Mouse (Mus musculus) heart, postnatal 10 days (tissue): ENCODE measurements around the gene Btg1. TPM values are rescaled to one million over a fixed set of nuclear protein-coding genes. Genes with fewer than 3 reads are reported as not detected.
A peak's percentile ranks its signal among the peaks of the same experiment; 100 is the strongest.

Source experiments
- DNase-seq, 2 experiments: peaks; one replicate each; pipeline ENCODE4 v3.0.0; 2021
- intact Hi-C: fragments of 180-260 bp; cut with DNase I; formaldehyde crosslinking; loops from one replicate; pipeline ENCODE4 v1.15.1; 2025
- total RNA-seq, 2 experiments: library from RNA; stranded (reverse); gene quantifications; 2 replicates each; pipeline ENCODE4 v1.2.3; 2021

Gene Btg1
- total RNA-seq, result 10 to 100 TPM; 55.0 to 81.0 TPM

DNA sequence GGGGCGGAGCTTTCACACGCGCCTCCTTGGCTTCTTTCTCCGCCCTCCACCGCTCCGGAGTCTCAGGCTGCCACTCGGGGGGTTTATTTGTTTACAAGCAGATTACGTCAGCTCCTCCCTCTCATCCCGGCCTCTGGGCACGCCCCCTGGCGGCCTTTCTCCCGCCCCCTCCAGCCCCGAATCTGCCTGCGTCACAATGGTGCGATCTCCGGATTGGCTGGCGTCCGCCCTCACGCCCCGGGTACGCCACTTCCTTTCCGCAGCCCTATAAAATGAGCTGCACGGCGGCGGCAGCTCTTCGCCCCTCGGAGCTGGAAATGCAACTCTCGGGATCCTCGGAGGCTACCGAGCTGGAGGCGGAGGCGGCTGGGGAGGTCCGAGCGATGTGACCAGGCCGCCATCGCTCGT, at the start of gene Btg1:
Gene Btg1 (plus strand): TSS at position 298 of the 408 bp plus-strand sequence.
- intact Hi-C loops, result loop anchor here (1.0 to 10.0 kb wide), 5 partner anchors 282 to 696 kb away; partner anchors contain the start of gene Gm5426
- peak; percentile 100 for DNase-seq

DNA sequence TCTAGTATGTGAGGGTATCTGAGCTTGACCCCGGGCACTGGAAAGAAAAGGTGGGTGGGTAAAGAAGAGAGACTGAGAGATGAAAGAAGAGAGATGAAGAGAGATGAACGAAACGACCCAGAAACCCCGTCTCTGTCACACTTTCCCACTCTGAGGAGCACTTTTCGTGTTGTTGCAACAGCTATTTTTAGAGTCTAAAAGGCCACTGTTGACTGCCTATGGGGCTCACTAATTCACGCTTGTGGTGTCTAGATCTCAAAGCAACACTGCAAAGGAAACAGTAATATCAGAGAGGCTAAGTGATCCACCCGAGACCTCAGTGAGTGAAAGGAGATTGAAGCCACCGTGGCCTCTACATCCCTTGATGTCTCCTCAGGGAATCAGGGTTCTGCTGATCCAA, 47.3 kb upstream of the Btg1 start:
- intact Hi-C loops, result no loop called here
- DNase-seq, result no peak

DNA sequence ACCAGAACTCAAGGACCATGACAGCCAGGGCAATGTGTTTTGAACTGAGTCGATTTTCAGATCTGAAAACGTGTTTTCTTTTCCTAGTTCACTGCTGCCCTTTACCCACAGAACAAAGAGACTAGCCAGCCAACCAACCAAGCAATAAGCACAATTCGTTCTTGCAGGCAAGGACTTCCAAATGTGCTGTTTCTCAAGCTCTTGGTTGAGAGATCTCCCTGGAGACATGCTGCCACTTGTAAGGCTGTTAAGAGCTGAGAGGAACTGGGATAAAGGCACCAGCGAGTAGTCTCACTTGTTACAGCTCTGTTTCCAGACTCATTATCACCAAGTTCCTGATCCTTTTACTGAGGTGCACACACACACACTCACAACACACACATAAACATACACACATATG, 45.6 kb upstream of the Btg1 start:
- intact Hi-C loops, result no loop called here
- DNase-seq, result no peak

DNA sequence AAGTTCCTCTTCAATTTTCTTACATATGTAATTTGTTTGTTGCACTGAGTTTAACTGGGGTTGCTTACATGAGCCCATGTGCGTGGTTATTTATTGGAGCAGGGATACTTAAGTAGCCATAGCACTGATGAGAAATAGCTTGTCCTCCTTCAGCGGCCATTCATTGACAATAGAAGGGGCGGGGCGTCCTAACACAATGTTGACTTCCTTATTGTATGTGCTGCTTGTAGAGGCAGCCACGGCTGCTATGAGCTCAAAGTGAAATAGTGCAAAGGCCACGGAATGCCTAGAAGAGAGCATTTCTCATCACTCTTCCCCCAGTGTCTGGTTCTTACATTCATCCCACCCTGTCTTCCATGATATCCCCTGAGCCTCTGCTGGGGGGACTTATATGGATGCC, 42.0 kb upstream of the Btg1 start:
- intact Hi-C loops, result no loop called here
- no peak for DNase-seq

DNA sequence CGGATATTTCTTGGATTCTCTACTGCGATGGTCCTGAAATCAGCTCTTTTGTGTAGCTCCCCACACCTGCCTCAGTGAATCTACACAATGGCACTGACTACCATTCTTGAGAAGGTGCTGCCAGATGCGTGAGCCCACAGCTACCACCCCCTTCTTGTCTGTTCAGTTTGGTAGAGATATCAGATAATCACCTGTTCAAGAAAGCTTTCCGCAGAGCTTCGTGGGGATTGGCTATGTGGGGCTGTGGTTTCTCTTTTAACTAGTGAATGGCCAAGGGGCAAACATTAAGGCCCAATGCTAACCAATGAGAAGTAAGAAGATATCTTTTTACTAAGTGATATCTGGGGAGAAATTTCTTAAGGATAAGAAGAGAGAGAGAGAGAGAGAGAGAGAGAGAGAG, 41.5 kb upstream of the Btg1 start:
- intact Hi-C loops, result no loop called here
- no peak for DNase-seq

DNA sequence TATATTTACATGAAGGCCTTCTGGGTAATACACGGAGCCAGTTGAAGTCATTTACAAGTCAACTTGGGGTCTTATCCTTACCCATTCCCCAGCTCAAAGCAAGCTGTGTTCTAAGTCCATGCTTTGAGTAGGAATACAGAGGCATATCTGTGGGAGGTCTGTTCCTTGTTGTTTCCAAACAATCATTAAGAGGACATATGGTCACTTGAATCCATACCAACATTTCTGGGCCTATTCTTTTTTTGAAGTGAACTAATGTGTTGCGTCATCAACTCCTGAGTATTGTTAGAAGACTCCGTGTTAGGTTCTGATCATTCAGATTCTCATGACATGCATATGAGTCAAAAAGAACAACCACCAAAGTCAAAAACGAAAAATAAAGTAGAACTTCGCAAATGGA, 37.9 kb upstream of the Btg1 start:
- intact Hi-C loops, result no loop called here
- no peak for DNase-seq

DNA sequence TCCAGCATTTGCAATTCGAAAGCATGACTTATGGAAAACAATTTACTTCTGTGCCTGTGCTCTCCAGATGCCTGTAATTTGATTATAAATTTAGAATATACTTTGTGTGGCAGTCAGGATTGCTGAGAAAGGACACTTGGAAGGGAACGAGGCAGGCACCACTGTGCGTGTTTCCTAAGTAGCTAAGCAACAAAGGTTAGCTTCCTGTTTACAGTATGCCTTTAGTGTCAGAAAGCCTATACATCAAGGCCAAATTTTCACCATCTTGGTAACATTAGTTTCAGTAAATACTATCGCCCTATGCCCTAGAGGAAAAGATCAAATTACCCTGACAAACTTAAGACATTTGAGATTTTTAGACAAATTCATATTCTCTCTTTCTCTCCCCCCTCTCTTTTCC, 37.4 kb upstream of the Btg1 start:
- no peak for DNase-seq
- intact Hi-C loops, result no loop called here

DNA sequence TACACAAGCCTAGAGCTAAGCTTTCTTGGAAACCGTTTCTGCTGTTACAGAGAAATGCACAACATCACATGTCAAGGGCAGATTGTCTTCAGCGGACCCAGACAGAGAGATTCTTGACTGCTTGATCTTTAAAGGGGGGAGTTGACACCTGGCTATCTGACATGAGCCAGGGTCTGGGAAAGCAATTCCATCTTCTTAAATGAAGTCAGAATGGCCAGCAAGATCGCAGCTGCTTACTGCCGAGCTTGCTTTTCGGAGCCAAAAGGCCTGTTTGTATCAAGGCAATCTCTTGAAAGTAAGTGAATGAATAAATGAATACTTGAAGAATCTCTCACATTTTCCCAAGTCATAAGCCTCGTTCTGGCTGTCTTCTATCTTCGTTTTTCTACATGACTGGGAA, 36.6 kb upstream of the Btg1 start:
- DNase-seq, result no peak
- intact Hi-C loops, result no loop called here

DNA sequence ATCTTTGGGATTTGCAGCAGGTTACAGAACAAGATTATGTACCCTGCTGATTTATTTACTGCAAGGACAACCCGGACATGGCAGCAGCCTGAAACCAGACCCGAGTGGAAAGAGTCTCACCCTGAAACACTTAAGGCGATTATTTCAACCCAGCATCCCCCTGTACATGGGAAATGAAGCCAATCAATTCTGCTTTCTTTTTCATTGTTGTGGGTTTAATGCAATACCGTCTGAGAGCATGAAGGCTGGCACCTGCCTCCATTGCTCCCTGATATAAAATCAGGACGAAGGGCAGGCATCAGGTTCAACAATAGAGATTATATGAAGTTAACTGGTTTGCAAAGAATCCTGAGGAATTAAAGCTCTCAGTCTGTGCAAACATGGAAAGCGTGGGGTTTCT, 35.6 kb upstream of the Btg1 start:
- no peak for DNase-seq
- intact Hi-C loops, result no loop called here

DNA sequence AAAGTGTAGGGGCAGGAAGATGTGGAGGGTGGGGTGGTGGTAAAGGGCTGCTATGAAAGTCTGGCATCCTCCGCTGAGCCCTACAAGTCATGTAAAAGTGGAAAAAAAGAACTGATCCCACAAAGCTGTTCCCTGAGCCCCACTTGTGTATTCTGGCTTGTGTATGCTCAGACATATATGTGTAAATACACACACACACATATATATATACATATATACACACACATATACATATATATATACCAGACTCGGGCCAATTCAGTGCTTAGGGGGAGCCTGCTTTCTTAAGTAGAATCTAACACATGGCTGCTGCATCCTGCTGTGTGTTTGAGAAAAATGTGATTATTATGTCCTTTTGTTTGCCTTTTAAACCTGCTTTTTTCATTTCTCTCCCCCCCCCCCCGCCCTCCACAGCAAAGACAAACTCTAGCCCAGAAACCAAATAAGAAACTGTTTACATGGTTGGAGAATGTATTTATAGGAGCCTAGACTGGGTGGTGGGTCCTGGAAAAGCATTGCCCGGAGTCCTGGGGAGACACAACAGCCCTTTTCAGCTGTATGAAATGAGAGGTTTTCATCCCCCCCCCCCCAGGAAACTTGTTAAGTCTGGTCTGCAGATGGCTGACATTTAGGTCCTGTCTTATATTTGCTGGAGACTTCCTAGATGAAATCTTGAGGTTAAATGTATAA, 30.5 kb upstream of the Btg1 start:
- intact Hi-C loops, result no loop called here
- no peak for DNase-seq

DNA sequence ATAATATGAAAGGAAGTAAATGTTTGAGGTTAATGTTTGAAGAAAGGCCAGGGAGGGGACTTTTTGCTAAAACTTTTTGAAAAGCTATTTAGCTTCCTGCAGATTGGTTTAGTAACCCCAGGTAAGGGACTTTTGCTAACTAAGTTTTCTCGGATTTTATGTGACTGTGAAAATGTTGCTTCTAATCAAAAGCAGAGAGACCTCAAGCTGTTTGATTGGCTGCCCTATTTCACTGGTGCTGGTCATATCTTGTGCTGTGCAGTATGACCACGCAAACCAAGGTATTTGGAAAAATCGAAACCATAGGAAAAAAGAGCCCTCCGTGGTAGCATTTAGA, 30.0 kb upstream of the Btg1 start:
- DNase-seq, result no peak
- intact Hi-C loops, result no loop called here

DNA sequence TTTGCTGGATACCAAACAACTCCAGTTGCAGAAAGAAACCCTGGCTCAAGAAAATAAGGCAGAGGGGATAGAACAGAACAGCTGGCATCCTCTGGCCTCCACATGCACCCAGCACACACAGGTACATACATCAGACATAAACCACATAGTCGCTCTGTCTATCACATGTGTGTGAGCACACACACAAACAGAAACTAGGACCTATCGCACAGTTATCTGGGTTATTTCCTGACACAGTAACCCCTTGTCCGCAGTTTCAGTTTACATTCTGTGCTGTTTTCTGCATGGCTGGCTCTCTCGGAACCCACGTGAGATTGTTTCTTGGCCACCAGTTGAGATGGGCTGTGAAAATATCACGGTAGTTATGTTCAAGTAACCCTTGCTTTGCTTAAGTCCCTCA, 28.6 kb upstream of the Btg1 start:
- intact Hi-C loops, result no loop called here
- DNase-seq, result no peak

DNA sequence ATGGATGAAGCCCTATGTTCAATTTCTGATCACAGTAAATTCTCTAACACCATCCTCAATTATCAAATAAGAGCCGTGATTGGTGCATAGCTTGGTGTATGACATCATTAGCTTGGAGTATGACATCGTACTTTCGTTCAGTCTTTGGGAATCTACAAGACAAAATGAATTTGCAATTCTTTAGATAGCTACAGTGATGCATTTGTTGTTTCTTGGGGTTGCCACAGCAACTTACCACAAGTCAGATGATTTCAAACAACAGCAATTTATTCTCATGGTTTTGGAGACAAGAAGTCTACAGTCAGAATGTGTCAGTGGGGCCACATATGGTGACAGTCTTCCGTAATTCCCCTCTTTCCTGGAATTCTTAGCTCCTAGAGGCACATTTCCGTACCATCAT, 27.0 kb upstream of the Btg1 start:
- intact Hi-C loops, result no loop called here
- no peak for DNase-seq

DNA sequence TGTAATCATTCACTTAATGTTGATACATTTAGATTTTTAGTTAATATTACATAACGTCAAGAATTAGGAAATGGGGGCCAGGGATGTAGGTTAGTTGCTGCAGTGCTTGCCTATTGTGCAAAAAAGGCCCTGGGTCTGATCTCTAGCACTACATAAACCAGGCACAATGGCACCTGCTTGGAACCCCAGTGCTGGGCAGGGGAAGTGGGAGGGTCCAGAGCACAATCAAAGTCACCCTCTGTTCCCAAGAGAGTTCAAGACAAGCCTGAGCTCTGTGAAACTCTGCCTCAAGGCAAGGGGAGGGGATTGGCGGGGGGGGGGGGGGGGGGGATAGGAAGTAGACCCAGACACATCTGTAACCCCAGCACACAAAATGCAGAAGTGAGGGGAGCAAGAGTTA, 24.7 kb upstream of the Btg1 start:
- intact Hi-C loops, result no loop called here
- DNase-seq, result no peak

DNA sequence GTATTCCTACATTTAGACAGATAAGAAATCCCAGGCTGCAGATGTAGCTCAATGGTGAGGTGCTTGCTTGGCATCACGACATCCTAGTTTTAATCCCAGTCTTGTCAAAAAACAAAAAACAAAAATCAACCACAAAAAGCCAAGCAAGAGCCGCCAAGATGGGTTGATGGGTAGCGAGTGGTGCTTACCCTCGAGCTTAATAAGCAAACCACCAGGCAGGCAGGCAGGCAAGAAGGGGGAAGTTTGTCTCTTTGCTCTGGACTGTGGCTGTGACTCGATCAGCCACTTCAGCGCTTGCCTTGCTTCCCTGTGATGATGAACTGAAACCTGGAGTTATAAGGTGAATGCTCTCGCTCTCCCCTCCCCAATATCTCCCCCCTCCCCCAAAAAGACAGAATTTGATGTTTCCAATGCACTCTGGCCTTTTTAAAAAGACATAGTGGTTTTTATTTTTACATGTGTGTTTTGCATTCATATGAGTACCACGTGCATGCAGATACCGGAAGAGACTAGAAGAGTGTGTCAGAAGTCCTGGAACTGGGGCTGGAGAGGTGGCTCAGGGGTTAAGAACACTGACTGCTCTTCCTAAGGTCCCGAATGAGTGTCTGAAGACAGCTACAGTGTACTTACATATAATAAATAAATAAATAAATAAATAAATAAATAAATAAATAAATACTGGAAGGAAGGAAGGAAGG, 21.2 kb upstream of the Btg1 start:
- no peak for DNase-seq
- intact Hi-C loops, result no loop called here

DNA sequence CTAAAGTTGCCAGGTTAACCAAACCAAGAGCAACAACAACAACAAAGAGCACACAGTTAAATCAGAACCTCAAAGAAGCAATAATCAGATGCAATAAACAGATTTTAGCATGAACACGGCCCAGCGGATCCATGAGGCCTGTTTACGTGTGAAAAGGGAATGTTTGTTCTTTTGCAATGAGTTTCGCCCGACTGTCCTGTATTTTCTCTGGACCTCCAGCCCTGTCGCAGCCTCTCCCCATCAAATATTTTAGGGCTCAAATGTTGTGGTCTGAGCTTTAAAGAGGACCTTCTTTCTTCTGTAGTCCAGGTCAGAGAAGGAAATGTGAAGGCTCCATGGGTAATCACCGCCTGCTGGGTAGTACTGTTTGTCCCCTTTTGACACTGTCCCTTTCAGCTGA, 20.4 kb upstream of the Btg1 start:
- intact Hi-C loops, result no loop called here

DNA sequence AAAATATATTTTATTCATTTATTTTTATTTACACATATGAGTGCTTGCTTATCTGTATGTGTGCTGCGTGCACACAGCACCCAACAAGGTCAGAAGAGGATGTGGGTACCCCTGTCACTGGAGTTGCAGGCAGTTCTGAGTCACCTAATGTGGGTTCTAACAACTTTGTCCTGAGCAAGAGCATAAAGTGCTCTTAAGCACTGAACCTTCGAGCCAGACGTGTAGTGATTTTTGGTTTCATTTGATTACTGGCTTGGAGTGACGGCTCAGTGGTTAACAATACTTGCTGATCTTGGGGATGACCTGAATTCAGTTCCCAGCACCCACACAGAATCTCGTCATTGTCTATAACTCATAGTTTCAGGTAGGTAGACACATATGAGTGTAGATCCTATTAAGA, 17.2 kb upstream of the Btg1 start:
- DNase-seq, result no peak
- intact Hi-C loops, result no loop called here

More for the DNA sequence above, 20.4 kb upstream of the Btg1 start:
- DNase-seq, result no peak

DNA sequence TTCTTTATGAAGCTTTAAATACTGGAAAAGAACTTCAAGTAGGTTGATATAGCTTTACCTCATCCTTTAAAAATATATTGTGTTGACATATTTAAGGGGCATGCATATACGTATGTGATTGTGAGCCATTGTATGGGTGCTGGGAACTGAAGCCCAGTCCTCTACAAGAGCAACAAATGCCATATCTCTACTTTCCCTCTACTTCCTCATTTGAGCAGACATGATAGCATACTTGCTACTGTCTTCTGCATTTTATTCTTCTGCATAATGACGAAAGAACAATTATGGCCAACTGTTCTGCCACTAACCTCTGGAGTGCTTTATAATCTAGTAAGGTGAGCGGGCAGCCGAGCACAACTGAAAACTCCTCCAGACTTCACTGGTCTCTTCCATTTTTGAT, 15.1 kb upstream of the Btg1 start:
- intact Hi-C loops, result no loop called here
- no peak for DNase-seq

DNA sequence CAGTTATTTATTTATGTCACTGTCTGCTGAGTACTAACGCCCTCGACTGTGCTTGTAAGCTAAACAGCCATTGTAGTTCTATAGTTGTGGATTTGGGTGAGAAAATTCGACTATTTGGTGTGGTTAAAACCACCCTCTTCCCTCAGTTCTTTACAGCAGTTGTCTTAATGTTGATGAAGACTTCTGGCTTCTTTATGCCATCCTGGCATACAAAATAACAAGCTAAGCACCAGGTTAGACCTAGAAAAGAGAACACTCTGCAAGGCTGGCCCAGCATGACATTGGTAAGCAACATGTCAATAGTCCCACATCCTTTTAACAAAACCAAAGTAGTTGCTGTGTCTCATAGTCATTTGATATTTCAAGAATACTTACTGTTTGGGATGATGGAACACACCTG, 14.5 kb upstream of the Btg1 start:
- intact Hi-C loops, result no loop called here
- no peak for DNase-seq

DNA sequence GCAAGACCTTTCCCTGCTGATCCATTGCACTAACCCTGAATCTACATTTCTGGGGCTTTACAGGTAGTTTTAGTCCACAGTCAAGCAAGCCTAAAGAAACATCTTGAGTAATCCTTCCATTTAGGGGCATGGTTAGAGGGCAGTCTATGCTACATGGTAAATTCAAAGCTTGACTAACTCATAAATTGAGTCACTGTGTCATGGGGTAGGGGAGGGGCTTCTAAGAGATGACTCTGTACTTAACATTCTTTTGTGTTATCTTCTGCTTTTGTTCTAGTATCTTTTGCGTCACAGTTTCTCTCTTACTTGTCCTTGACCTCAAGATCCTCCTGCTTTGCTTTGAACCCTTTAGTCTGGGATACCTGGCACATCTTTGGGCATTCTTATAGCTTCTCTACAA, 11.6 kb upstream of the Btg1 start:
- DNase-seq, result no peak
- intact Hi-C loops, result no loop called here

DNA sequence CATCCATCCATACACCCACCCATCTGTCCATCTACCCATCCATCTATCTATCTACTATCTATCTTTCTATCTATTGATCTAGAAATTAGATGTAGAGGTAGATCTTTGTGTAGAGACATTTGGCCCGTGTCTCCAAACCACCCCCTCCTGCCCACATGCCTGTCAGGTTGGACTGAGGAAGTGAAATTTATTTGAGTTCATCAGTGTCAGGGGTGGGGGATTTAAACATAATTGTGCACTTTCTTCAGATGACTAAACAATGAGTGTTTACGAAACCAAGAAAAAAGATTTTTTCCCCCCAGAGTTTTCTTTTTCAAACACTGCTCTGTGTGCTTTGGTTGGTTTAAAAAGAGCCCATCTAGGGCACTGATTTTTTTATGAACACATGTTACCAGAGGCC, 10.9 kb upstream of the Btg1 start:
- intact Hi-C loops, result no loop called here
- no peak for DNase-seq

DNA sequence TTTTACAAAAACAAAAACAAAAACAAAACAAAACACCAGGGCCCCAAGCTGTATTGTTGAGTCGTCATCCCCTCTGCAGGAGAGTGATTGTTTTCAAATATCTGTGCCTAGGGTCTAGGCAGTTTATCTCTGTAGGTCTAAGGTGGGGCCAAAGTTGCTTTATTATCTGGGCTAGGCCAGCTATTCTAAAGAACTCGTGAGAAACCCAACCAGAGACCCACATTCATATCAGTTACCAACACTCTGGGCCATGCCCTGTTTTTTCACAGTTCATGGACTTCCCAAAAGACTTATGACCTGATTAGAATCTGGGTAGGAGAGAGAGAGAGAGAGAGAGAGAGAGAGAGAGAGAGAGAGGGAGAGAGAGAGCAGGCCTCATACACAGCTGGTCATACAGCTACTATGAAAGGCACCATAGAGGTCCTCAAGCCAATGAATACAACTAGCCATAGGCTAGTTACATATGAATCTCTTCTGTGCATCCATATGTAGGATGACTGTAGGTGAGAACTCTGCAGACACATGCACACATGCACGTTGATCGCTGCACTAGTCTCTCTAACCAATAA, 9.1 kb upstream of the Btg1 start:
- intact Hi-C loops, result no loop called here
- DNase-seq, result no peak
